Mouse (Mus musculus) forebrain, embryonic 11.5 days (tissue): Measurements from ENCODE around the gene Hnf4a. TPM values are rescaled to one million over a fixed set of nuclear protein-coding genes. Genes with fewer than 3 reads are reported as not detected.

ENCODE experiments used
- ATAC-seq: fragments of 200-750 bp; cut with Nextera tagmentation; replicated peaks from 2 replicates; pipeline ENCODE4 v1.8.0; 2017; ENCODE audit warnings: moderate TSS enrichment; ENCODE audit not compliant: low FRiP score
- DNase-seq: peaks from one replicate; pipeline ENCODE4 v3.0.0-alpha.2; 2017; ENCODE audit warnings: low spot score
- H3K27ac ChIP-seq: fragments of 300-500 bp; sonication (generic); 2 replicates; pipeline ENCODE4 v1.5.1; 2014; ENCODE audit warnings: low read depth, low read length
- H3K27me3 ChIP-seq: fragments of 300-500 bp; sonication (generic); 2 replicates; pipeline ENCODE4 v1.6.1; 2014; ENCODE audit warnings: mild to moderate bottlenecking, low read length, mixed read lengths; ENCODE audit not compliant: control insufficient read depth, insufficient read depth
- H3K36me3 ChIP-seq: fragments of 300-500 bp; sonication (generic); 2 replicates; pipeline ENCODE4 v1.6.1; 2014; ENCODE audit warnings: mild to moderate bottlenecking, low read length, moderate library complexity, mixed read lengths; ENCODE audit not compliant: control insufficient read depth, insufficient read depth
- H3K4me1 ChIP-seq: fragments of 300-500 bp; sonication (generic); replicated peaks from 2 replicates; pipeline ENCODE4 v1.6.1; 2014; ENCODE audit warnings: low read length, mixed read lengths; ENCODE audit not compliant: control insufficient read depth, insufficient read depth
- H3K4me2 ChIP-seq: fragments of 300-500 bp; sonication (generic); 2 replicates; pipeline ENCODE4 v1.6.1; 2014; ENCODE audit warnings: low read depth, mild to moderate bottlenecking, low read length, moderate library complexity, mixed read lengths; ENCODE audit not compliant: severe bottlenecking
- H3K4me3 ChIP-seq: fragments of 300-500 bp; sonication (generic); 2 replicates; pipeline ENCODE4 v1.5.1; 2014; ENCODE audit warnings: low read depth, low read length
- H3K9ac ChIP-seq: fragments of 300-500 bp; sonication (generic); 2 replicates; pipeline ENCODE4 v1.6.1; 2014; ENCODE audit warnings: low read length
- H3K9me3 ChIP-seq: fragments of 300-500 bp; sonication (generic); 2 replicates; pipeline ENCODE4 v1.6.1; 2016; ENCODE audit warnings: low read length, mixed read lengths; ENCODE audit not compliant: control insufficient read depth
- WGBS: fragments of 180-500 bp; shearing (Covaris S2); extraction: QIAGEN DNeasy Blood & Tissue Kit; methylation state at CpG from one replicate; pipeline ENCODE4 v1.1.7; 2014; 5-methylcytosine and 5-hydroxymethylcytosine counted together
- polyA plus RNA-seq: library from polyadenylated mRNA; unstranded; fragments of >200 nt; fragmentation: Nextera tagmentation; extraction: Ambion mirVana; gene quantifications from 2 replicates; pipeline ENCODE4 v1.2.1, GENCODE M21; 2014

Hnf4a gene
- polyA plus RNA-seq, 1 experiment from 2014 or later: not detected

DNA sequence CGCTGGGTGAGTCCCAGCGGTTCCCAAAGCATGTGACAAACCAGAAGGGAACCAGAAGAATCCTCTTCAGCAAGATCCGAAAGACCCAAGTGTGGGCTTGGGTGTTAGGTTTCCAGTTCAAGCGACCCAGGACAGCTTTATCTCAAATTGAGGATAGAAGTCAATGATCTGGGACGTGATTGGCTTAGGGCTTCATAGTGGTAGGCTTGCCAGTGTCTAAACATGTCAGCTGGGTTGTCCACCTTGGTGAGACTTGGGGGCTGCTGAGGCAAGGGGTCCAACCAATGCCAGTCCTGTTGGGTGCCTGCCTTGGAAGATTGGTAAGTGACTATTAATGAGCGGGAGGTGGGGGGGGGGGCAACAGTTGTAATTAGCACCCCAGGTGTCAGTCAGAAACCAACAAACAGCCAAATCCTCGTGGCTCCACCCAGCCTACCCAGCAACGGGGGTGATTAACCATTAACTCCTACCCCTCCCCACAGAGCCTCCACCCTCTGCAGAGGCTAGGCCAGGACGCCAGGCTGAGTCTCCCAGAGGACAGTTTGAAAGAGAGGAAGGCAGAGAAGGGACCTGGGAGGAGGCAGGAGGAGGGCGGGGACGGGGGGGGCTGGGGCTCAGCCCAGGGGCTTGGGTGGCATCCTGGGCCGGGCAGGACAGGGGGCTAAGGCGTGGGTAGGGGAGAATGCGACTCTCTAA lies 40.2 kb downstream of the Hnf4a start:
- Histone ChIP-seq H3K27me3 (no peaks in the 10 kb centered on the region), H3K4me3 (no peak overlapping the region), H3K9ac (no peak overlapping the region), H3K36me3 (no peaks in the 10 kb centered on the region), H3K4me2 (no peak overlapping the region), H3K9me3 (no peaks in the 10 kb centered on the region), H3K4me1 (no peaks in the 10 kb centered on the region), H3K27ac (no peak overlapping the region)
- ATAC-seq (no peak), DNase-seq (no peak)
- 81% methylated on average over 14 of the region's 14 CpGs for WGBS

DNA sequence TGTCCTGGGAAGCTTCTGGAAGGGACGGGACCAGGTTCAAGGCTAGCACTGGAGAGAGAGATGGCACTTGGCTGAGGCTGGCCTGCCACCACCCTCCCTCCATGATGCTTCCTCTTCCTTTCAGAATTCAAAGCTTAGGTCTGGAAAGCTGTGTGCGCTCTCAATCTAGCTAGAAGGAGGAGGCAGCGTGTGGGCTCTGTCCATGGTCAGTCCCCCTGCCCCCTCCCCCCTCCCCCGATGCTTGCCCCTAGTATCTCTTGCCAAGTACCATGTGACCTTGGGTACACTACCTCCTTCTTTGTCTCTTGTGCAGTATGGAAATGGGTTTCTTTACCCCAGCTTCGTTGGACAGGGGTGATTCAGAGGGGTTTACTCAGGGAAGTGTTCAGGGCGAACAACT lies 42.2 kb downstream of the Hnf4a start:
- ATAC-seq: no peak
- H3K36me3 ChIP-seq: no peaks in the 10 kb centered on the region
- no peak overlapping the region for H3K4me2 ChIP-seq
- no peak overlapping the region for H3K9ac ChIP-seq
- H3K9me3 ChIP-seq: no peaks in the 10 kb centered on the region
- no peak for DNase-seq
- WGBS: 85% methylated on average over 6 of the region's 6 CpGs
- no peaks in the 10 kb centered on the region for H3K27me3 ChIP-seq
- no peaks in the 10 kb centered on the region for H3K4me1 ChIP-seq
- H3K4me3 ChIP-seq: no peak overlapping the region
- no peak overlapping the region for H3K27ac ChIP-seq

DNA sequence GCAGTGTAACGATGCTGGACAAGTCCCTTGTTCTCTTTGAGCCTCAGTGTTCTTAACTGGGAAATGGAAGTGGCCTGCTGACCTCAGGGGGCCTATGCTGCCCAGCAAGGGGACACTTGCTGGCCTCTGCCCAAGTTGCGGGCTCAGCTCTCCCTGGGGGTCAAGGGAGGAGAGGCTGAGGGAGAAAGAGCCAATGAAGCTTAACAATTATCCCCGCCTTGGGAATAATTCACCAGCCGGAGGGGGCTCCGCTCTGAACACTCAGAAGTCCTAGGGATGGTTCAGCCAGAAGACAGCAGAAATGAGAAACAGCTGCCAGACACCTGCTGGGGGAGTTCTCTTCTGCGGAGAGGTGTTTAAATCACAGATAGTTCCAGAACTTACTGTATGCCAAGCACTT lies 43.2 kb downstream of the Hnf4a start:
- Histone ChIP-seq H3K9me3 (no peaks in the 10 kb centered on the region), H3K27ac (no peak overlapping the region), H3K4me1 (no peaks in the 10 kb centered on the region), H3K4me2 (no peak overlapping the region), H3K36me3 (no peaks in the 10 kb centered on the region), H3K4me3 (no peak overlapping the region), H3K9ac (no peak overlapping the region), H3K27me3 (no peaks in the 10 kb centered on the region)
- ATAC-seq: no peak
- no peak for DNase-seq
- 51% methylated on average over 6 of the region's 6 CpGs for WGBS

DNA sequence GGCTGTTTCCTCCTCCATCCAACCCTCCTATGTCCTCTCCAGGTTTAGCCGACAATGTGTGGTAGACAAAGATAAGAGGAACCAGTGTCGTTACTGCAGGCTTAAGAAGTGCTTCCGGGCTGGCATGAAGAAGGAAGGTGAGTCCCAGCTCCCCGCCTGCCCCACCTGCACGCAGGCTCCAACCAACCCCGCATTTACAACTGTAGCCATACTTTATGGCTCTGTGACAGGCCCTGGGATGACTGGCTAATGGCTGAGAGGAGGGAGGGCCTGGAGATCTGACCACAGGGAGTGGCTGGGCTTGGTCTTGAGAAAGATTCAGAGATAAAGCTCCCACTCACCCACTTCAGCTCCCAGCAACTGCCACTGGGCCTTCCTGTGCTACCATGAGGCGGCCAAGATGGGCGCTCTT lies 45.9 kb downstream of the Hnf4a start:
- ATAC-seq (no peak), DNase-seq (no peak)
- Histone ChIP-seq H3K9me3 (no peaks in the 10 kb centered on the region), H3K4me1 (no peaks in the 10 kb centered on the region), H3K27me3 (no peaks in the 10 kb centered on the region), H3K4me3 (no peak overlapping the region), H3K4me2 (no peak overlapping the region), H3K27ac (no peak overlapping the region), H3K9ac (no peak overlapping the region), H3K36me3 (no peaks in the 10 kb centered on the region)
- 78% methylated on average over 8 of the region's 8 CpGs for WGBS

DNA sequence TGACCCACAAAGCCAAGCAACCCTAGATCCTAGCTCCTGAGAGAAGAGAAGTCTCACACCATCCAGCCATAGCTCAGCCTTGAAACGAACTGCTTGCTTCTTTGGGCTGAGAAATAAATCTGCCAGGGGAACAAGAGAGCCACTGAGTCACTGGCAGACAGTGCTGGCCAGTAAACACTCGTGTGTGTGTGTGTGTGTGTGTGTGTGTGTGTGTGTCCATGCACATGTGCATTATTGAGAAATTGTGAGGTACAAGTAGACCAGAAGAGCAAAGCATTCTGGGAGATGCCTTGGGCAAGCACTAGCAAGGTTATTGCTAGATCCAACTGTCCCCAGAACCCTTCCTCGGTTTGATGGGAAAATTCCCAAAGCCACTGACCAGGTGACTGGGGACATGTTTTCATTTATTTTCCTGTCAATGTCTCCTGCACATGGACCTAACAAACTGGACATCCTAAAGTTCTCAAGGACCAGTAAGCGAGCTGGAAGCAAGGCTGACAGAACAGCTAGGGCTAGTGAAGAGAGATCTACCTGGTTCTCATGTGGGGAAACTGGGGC lies 47.9 kb downstream of the Hnf4a start:
- Histone ChIP-seq H3K4me3 (no peak overlapping the region), H3K4me1 (no peaks in the 10 kb centered on the region), H3K27ac (no peak overlapping the region), H3K36me3 (no peaks in the 10 kb centered on the region), H3K9me3 (no peaks in the 10 kb centered on the region), H3K4me2 (no peak overlapping the region), H3K27me3 (no peaks in the 10 kb centered on the region), H3K9ac (no peak overlapping the region)
- ATAC-seq (no peak), DNase-seq (no peak)
- 75% methylated on average over 4 of the region's 4 CpGs for WGBS

DNA sequence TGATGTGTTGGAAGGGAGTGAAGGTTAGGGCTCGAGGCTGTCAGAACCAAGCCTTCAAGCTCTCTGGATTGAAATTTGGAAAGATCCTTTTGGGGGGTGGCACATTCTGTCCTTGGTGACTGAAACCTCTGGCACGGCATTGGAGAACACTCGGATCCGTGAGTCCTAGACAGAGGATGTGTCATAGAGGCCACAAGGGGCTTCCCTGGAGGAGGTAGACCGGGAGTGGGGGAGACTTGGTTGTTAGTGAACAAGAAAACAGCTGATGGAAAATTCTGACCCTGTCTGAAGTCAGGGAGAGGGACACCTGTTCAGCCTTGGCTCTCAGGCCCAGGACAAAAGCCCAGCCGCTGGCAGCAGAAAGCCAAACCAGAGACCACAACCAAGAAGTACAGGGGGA lies 48.4 kb downstream of the Hnf4a start:
- Histone ChIP-seq H3K27me3 (no peaks in the 10 kb centered on the region), H3K9me3 (no peaks in the 10 kb centered on the region), H3K4me2 (no peak overlapping the region), H3K4me3 (no peak overlapping the region), H3K4me1 (no peaks in the 10 kb centered on the region), H3K27ac (no peak overlapping the region), H3K36me3 (no peaks in the 10 kb centered on the region), H3K9ac (no peak overlapping the region)
- ATAC-seq: no peak
- 85% methylated on average over 6 of the region's 6 CpGs for WGBS
- DNase-seq: no peak

DNA sequence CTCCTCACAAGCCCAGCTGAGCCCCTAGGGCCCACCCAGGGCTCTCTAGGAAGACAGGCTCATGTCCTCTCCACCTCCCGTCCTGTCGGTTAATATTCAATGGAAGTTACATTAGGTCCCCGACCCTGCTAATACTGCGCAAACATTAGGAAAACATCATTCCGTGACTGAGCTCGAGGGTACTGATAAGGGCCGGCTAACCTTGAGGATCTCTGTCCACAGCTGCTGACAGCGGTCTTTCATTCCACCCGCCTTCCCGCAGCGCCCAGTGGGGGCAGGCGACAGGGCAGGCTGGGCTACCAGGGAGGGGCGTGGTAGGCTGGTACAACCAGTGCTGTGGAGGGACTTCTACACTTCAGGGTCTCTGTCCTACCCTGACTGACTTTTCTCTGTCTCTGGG lies 48.8 kb downstream of the Hnf4a start:
- no peaks in the 10 kb centered on the region for H3K27me3 ChIP-seq
- whole genome bisulfite sequencing: 82% methylated on average over 13 of the region's 13 CpGs
- H3K9ac ChIP-seq: no peak overlapping the region
- ATAC-seq (no peak), DNase-seq (no peak)
- no peaks in the 10 kb centered on the region for H3K4me1 ChIP-seq
- H3K4me2 ChIP-seq: no peak overlapping the region
- no peaks in the 10 kb centered on the region for H3K9me3 ChIP-seq
- no peak overlapping the region for H3K27ac ChIP-seq
- H3K36me3 ChIP-seq: no peaks in the 10 kb centered on the region
- H3K4me3 ChIP-seq: no peak overlapping the region

DNA sequence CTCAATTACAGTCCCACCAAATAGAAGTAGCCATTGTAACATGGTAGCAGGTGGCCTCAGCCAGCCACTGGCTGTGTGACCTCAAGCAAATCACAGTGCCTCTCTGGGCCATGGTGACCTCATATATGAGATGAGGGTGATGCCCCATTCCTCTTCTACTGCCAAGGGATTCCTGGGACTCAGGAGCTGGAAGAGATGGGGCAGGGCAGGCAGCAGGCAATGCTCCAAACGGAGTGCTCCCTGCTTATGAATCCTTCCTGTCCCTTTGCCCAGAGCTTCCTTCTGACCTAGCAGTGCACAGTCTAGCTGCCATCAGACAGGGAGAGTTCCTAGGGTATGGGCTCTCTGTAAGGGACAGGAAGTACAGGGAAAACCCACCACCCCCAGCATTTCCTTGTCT lies 51.9 kb downstream of the Hnf4a start:
- Histone ChIP-seq H3K4me1 (no peaks in the 10 kb centered on the region), H3K4me2 (no peak overlapping the region), H3K9ac (no peak overlapping the region), H3K9me3 (no peaks in the 10 kb centered on the region), H3K27ac (no peak overlapping the region), H3K36me3 (no peaks in the 10 kb centered on the region), H3K27me3 (no peaks in the 10 kb centered on the region), H3K4me3 (no peak overlapping the region)
- ATAC-seq: no peak
- DNase-seq: no peak
- WGBS: 81% methylated on average over 1 of the region's 1 CpGs

DNA sequence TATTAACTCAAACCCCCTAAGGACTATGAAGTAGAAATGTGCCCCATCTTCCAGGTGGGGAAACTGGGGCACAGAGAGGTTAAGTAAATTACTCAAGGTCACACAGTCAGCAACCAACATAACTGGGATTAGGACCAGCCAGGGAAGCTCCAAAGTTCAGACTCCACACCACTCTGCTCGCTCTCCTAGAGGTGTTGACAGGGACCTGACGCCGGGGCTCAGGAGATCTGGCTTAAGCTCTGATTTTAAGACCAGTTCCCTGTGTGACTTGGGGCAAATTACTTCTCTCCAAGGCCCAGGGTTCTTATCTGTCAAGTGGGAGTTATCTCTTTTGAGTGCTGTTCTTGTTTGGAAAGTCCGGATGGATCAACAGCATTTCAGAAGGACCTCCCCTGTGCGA lies 52.6 kb downstream of the Hnf4a start:
- no peaks in the 10 kb centered on the region for H3K4me1 ChIP-seq
- H3K36me3 ChIP-seq: no peaks in the 10 kb centered on the region
- no peaks in the 10 kb centered on the region for H3K9me3 ChIP-seq
- ATAC-seq: no peak
- H3K4me2 ChIP-seq: no peak overlapping the region
- WGBS: 86% methylated on average over 5 of the region's 5 CpGs
- no peak overlapping the region for H3K27ac ChIP-seq
- no peak for DNase-seq
- no peak overlapping the region for H3K9ac ChIP-seq
- H3K27me3 ChIP-seq: no peaks in the 10 kb centered on the region
- H3K4me3 ChIP-seq: no peak overlapping the region
